Mouse (Mus musculus): Measurements from ENCODE around the gene Blcap. TPM values are rescaled to one million over a fixed set of nuclear protein-coding genes. Genes with fewer than 3 reads are reported as not detected.
A peak's percentile ranks its signal among the peaks of the same experiment; 100 is the strongest.
"Not testable (repeated sequence)": the region's sequence is repeated elsewhere in the genome, so short reads cannot be mapped to it uniquely, and the experiment has no call there.

The Blcap gene
- total RNA-seq (2021): 10 to 100 TPM; 71.5 to 76.9 TPM

DNA sequence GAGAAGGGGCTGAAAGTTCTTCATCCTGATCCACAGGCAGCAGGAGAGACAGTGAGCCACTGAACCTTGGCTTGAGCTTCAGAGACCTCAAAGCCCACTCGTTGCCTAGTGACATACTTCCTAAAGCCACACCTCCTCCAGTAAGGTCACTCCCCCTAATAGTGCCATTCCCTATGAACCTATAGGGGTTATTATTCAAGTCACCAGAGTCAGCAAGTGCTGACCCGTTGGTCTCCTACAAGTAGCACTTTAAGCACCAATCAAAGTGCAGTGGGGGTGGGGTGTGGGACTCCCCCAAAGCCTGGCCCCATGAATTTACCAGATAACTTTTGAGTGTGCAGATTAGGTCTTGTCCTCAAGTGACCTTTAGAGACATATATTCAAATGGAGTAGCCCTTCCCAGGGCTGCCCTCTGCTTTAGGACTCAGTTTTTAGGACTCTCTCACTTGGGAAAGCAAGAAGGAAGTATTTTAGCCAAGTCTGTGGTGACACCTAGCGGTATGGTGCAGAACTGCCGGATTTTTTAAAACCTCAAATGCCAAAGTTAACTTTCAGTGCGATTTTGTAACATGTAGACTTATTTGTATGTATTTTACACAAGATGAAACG is at the start of gene Blcap:
TSS of gene Blcap (minus strand) at position 51 of the 609 bp plus-strand sequence.
- DNase-seq: peak; percentile 69

DNA sequence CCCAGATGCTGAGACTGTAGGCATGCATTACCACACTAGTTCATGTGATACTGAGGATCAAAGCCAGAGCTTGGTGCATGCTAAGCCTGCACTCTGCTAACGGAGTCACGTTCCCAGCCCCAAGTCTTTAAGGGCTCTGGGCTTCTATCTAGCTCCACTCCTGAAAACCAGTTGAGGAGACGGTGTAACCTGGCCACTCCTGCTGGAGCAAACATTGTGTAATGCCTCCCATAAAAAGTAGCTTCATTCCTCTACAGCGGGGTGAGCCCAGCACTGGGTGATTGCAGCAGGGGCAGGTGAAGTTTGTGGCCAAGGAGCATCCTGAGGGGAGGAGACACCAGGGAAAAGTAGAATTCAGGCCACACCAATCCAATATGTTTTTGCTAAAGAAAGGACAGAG is 47.3 kb upstream of the Blcap start:
- no peak for DNase-seq

GRCm38 (mm10) chr2:157613997-157614396 is 42.9 kb upstream of the Blcap start:
- DNase-seq: no peak

DNA sequence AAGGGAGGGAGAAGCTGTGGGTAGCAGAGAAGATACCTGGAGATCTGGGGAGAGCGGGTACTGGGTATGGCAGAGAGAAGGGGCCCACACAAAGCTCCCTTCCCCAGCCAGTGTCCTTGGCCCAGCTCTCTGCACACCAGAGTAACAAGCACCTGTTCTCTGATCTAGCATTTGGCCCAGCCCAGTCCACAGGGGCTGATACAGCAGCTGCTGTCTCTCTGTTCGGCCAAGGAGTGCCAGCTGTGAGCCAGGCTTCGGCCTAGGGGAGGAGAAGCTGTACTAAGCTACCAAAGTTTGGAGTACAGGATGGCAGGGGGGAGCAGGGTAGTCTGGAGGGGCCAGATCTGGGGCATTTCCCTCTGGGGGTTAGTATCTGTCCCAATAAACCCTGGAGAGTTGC is 40.7 kb upstream of the Blcap start:
- no peak for DNase-seq

DNA sequence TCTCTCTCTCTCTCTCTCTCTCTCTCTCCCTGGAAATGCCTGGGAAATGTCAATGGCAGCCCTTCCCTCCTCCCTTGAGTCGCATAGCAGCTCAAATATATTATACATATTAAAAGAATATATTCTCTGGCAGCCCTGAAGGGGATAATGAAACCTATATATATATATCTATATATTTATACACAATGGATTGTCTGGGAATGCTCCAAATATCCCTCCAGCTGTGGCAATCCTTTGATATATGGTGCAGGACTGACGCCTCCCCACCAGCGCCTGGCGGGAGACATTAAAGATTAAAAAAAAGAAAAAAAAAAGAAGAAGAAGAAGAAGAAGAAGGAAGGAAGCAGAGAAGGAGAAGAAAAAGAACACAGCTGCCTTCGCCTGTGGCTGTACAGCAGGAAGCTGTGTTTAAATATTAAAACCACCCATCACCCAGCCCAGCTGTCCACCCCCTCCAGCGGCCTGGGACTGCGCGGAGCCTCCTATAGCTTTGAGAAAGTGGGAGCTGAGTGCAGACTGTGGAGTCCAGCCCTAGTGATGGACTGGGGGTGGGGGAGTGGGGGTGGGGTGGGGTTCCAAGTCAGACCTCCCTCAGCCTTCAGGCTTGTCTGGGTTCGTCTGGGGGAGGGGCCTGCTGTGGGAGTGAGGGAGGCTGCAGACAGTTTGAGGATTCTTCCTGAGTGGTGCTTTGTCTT is 36.6 kb upstream of the Blcap start:
- no peak for DNase-seq

GRCm38 (mm10) chr2:157605025-157605675 is 34.1 kb upstream of the Blcap start:
- peak; percentile 86 for DNase-seq

DNA sequence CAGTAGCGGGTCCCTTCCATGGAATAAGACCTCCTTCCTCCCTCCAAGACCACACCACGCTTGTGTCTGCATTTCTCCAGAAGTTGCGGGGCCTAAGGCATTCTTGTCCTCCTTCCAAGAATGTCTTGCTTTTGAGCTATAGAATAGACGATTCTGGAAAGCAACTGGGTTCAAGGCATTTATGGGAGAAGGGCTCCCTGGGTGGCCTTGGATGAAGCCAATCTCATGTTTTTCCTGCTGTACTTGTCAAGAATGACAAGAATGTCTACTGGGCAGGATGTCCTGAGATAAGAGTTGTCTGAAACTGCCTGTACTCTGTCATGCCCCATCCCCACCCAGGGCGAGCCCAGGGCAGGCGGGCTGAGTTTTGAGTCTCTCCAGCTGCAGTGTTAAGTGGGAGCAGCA is 30.4 kb upstream of the Blcap start:
- DNase-seq: peak; percentile 39

GRCm38 (mm10) chr2:157596876-157597566 is 25.9 kb upstream of the Blcap start:
- no peak for DNase-seq

GRCm38 (mm10) chr2:157585351-157585750 is 14.3 kb upstream of the Blcap start:
- DNase-seq: not testable (repeated sequence)

DNA sequence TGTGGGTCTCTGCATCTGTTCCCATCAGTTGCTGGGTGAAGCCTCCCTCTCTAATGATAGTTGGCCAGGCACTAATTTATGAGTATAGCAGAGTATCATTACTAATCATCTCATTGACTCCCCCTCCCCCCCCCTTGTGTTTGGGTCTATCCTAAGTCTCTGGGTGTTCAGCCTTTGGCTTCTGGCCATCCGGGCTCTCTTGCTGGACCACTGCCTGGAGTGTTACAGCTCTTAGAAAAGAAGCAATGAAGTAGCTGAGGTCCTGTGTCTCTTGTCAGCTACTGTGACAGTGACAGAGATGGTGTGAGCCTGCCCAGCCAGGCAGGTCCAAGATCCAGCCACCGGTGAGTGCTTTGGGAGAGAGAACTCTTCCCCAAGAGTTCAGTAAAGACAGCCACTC is 1.7 kb upstream of the Blcap start:
- DNase-seq: no peak

GRCm38 (mm10) chr2:157569796-157570485 is 1.1 kb downstream of the Blcap start:
- DNase-seq: no peak

DNA sequence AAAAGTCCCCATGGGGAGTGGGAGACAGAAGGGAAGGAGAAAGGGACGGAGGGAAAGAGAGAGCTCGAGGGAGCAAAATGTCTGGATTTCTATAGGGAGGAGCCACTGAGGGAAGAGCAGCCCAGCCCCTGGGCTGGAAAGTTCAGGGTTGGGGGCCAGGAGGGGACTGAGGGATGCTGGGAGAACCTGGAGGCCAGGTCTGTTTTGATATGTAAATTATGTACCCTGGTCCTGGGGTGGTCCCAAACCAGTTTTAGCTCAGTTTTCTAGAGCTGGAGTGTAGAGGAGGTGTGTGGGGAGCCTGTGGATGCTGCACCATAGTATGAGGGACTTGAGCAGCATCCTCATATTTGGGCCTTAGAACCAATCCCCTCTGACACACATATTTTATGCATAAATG is 2.2 kb downstream of the Blcap start:
- DNase-seq: no peak

DNA sequence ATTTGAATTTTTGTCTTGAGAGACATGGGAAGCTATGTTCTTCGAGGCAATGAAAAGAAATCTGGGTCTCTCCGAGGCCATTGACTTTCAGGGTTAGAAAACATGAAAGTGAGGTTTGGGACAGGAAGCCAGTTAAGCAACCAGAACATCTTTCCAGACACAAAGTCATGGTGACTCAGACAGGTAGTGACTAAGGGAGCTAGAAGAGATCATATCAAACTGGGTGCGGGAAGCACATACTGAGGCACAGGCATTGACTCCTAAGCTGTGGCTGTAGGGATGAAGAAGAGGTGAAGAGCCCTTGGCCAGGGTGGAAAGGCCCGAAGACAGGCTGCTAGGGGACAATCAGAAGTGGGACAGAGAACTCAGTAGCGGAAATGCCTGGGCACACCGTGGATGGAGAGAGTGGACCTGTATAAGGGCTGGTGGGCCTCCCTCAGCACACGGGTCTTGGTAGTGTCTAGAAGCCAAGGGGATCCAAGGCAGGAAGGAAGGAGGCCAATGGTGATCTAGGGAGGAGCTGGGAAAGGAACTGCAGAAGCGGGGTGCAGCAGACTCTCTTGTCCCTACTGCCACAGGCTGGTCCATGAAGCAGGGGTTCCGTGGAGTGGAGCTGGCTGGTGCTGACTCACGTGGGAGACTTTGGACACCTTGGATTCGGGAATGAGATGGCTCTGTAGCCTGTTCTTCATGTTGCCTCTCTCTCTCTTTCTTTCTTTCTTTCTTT is 3.7 kb downstream of the Blcap start:
- no peak for DNase-seq

- DNase-seq: peak; percentile 85
These were observed 4.7 kb downstream of the Blcap start for GRCm38 (mm10) chr2:157566260-157566952.

DNA sequence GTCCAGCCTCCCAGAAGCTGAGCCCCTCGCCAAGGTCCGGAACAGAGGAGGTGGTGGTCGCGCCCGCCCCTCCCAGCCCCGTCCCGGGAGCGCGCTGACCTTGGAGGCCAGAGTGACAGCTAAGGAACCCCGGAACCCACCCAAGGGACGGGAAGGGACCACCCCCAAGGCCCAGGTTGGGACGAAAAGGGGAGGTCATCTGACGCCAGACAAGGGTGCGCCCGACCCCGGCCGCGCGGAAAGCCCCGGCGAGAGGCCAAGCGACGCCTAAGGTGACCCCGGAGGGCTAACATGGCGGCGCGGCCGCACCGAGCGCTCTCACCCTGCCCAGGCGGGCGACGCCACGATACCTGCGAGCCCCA is 5.2 kb downstream of the Blcap start:
- DNase-seq: no peak

GRCm38 (mm10) chr2:157565446-157565845 is 5.6 kb downstream of the Blcap start:
- DNase-seq: no peak

DNA sequence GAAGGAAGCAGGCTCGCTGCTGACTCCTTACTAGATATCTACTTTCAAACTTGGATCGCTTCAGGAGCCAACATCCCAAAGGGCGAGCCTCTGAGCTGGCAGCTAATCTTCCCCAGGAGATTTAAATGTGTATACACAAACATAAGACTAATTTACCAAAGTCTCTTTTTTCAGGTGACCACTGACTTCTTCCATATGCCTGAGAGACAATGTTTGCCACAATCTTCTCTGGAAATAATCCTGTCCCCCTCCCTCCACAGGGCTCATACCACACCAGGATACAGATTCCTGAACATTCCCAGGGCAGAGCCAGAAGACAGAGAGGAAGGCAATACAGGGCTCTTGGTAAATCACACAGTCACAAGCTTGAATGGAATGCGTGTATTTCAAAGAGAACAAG is 6.4 kb downstream of the Blcap start:
- DNase-seq: no peak

DNA sequence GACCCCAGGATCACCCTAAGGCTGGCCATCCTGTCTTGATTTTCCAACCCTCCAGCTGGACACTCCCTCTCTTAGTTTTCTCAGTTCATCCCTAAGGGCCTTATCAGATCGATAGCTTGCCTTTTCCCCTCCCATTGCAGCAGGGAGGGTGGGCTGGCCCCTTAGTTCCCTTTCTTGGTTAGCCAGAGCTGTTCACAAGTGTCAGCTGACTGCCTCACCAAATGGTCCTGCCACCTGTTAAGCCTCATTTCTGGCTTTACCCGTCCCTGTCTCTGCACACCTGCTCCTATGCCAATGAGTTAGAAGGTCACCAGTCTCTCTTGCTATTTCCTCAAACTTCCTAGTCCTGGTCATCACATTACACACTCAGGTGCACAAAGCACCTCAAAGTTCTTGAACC is 8.0 kb downstream of the Blcap start:
- no peak for DNase-seq

- peak; percentile 92 for DNase-seq
These were observed 9.8 kb downstream of the Blcap start for GRCm38 (mm10) chr2:157561165-157561836.

GRCm38 (mm10) chr2:157560302-157560701 is 10.8 kb downstream of the Blcap start:
- DNase-seq: no peak

GRCm38 (mm10) chr2:157559858-157560257 is 11.2 kb downstream of the Blcap start, which contains the start of gene Nnat:
TSS of gene Nnat (plus strand) at chr2:157560078.
- peak; percentile 34 for DNase-seq

All from heart, postnatal 4 days (tissue).